Mouse (Mus musculus) spleen, adult 2 months (tissue): Measurements from ENCODE around the gene Pithd1.

ENCODE experiments used
- CTCF ChIP-seq: fragments of 200-500 bp; IDR thresholded peaks from 2 replicates; pipeline ENCODE4 v1.5.1; 2011; ENCODE audit warnings: mild to moderate bottlenecking, inconsistent platforms; ENCODE audit not compliant: insufficient read depth, insufficient read length, insufficient replicate concordance; ENCODE audit errors: extremely low read depth
- POLR2A ChIP-seq: fragments of 200-500 bp; IDR thresholded peaks from 2 replicates; pipeline ENCODE4 v1.6.1; 2011; ENCODE audit warnings: low read depth, low read length, inconsistent platforms

DNA sequence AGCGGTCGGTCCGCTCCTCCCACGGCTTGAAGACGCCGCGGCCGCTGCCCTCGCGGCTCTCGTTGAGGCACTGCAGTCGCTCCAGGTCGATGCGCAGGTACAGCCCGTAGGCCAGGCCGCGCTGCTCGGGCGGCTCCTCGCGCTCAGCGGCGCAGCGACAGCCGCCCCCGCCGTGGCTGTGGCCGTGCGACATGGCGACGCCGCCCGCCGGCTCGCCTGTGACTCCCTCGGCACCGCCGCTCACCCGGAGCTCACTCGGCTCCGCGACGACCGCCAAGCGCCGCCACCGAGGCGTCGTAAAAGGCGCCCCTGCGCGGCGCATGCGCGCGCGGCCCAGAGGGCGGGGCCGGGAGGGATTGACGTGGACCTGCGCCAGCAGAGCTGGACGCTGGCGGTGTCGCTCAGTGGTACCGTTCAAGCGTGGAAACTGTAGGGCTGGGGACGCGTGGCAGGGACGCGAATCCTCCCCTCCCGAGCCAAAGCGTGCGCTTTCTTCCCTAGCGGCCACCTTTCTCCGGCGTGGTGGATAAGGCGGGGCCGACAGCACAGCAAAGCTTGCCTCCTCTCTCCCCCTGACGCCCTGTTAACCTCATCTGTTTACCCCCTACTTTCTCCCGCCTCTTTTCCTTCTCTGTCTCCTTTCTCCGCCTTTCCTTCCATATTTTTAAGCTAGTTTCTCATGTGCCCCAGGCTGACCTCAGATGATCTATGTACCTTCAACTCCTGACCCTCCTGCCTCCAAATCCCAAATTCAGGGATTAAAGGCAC lies at the start of gene Pithd1:
- no peak for TF ChIP-seq CTCF
- no peak; the same call in none of the 2 replicates for TF ChIP-seq POLR2A
